Mouse (Mus musculus): ENCODE measurements around the gene Relb.
"Not testable (repeated sequence)": the region's sequence is repeated elsewhere in the genome, so short reads cannot be mapped to it uniquely, and the experiment has no call there.

Relb gene

GRCm38 (mm10) chr7:19628536-19629360 lies 490 bp downstream of the Relb start:
- peak; percentile 97 for DNase-seq

GRCm38 (mm10) chr7:19628192-19628535 lies 1.1 kb downstream of the Relb start:
- DNase-seq = no peak

GRCm38 (mm10) chr7:19627721-19628120 lies 1.5 kb downstream of the Relb start:
- DNase-seq = no peak

- no peak for DNase-seq
These were observed 5.8 kb downstream of the Relb start for GRCm38 (mm10) chr7:19623433-19623832.

GRCm38 (mm10) chr7:19622241-19622640 lies 7.0 kb downstream of the Relb start:
- DNase-seq = no peak

GRCm38 (mm10) chr7:19620811-19621210 lies 8.4 kb downstream of the Relb start:
- DNase-seq = no peak

- DNase-seq = peak; percentile 79
These were observed 10.0 kb downstream of the Relb start for GRCm38 (mm10) chr7:19619004-19619801.

- no peak for DNase-seq
These were observed 14.1 kb downstream of the Relb start for GRCm38 (mm10) chr7:19615036-19615577.

GRCm38 (mm10) chr7:19610969-19611368 lies 18.3 kb downstream of the Relb start:
- DNase-seq = no peak

GRCm38 (mm10) chr7:19609641-19610332 lies 19.5 kb downstream of the Relb start:
- DNase-seq = no peak

- DNase-seq = no peak
These were observed 21.9 kb downstream of the Relb start for GRCm38 (mm10) chr7:19607291-19607690.

GRCm38 (mm10) chr7:19604606-19605214 lies 24.5 kb downstream of the Relb start:
- DNase-seq = not testable (repeated sequence)

- peak; percentile 96 for DNase-seq
These were observed 25.2 kb downstream of the Relb start, which contains the start of gene Clasrp for GRCm38 (mm10) chr7:19603849-19604605. Gene Clasrp (minus strand): TSS chr7:19604486.

- DNase-seq = no peak
These were observed 26.2 kb downstream of the Relb start for GRCm38 (mm10) chr7:19603055-19603454.

GRCm38 (mm10) chr7:19600562-19600961 lies 28.7 kb downstream of the Relb start:
- DNase-seq = no peak

- DNase-seq = no peak
These were observed 36.0 kb downstream of the Relb start for GRCm38 (mm10) chr7:19593061-19593730.

GRCm38 (mm10) chr7:19589917-19590316 lies 39.3 kb downstream of the Relb start:
- DNase-seq = peak; percentile 69

GRCm38 (mm10) chr7:19589207-19589606 lies 40.0 kb downstream of the Relb start:
- peak; percentile 59 for DNase-seq

GRCm38 (mm10) chr7:19586269-19586668 lies 43.0 kb downstream of the Relb start:
- no peak for DNase-seq

GRCm38 (mm10) chr7:19580634-19581033 lies 48.6 kb downstream of the Relb start:
- no peak for DNase-seq

- DNase-seq = no peak
These were observed 49.5 kb downstream of the Relb start for GRCm38 (mm10) chr7:19579751-19580150.

Data from kidney, adult 18-20 months (tissue).